Mouse (Mus musculus): ENCODE results near the gene Tmem86a.

The Tmem86a gene

GRCm38 (mm10) chr7:47073536-47074521, 23.4 kb downstream of the Tmem86a start:
- in situ Hi-C loops (cut with MboI, MseI): no loop called here

GRCm38 (mm10) chr7:47076193-47076592, 25.8 kb downstream of the Tmem86a start:
- in situ Hi-C loops (cut with MboI, MseI): no loop called here

GRCm38 (mm10) chr7:47076729-47077128, 26.3 kb downstream of the Tmem86a start:
- in situ Hi-C loops (cut with MboI, MseI): no loop called here

GRCm38 (mm10) chr7:47077451-47077850, 27.1 kb downstream of the Tmem86a start:
- in situ Hi-C loops (cut with MboI, MseI): no loop called here

DNA sequence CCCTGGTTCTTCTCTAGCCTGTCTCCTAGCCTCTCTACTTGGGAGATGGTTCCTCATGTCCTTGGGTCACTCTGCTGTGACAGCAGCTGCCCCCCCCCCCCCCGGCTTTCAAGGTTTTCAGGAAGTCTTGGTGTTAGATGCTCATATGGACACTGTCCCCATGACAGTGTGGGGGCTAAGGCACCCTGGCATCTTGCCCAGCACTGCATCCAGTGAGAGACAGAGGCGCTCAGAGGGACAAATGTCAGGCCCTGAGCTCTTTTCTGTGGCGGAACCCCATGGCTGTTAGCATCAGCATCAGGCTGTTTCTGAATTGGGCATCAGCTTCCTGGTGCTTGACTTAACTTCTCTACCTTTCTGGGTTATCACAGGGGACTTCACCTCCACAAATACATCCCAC, 30.5 kb downstream of the Tmem86a start:
- in situ Hi-C loops (cut with MboI, MseI): loop anchor here (5.0 kb wide), 1 partner anchor 56 kb away; no protein-coding TSS in a partner anchor

- in situ Hi-C loops (cut with MboI, MseI): loop anchor here (5.0 kb wide), 1 partner anchor 56 kb away; no protein-coding TSS in a partner anchor
Observed at GRCm38 (mm10) chr7:47081277-47081676, 30.9 kb downstream of the Tmem86a start.

- in situ Hi-C loops (cut with MboI, MseI): no loop called here
Observed at GRCm38 (mm10) chr7:47085075-47085474, 34.7 kb downstream of the Tmem86a start.

DNA sequence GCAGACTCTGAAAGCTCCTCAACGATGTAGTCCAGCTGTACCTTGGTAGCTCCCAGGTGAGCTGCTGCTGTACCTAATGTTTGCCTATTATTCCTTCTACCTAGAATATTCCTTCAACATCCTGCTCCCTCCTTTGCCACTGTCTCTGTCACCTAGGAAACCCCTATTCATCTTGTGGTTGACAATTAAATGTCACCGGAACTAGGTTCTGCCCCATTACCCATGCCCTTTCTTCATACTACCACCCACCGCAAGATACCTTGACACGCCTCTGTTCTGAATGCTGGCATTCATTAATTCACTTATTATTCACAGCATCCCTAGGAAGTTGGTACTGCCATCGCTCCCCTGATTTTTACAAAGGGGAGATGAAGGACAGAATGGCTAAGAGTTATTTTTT, 43.5 kb downstream of the Tmem86a start:
- in situ Hi-C loops (cut with MboI, MseI): no loop called here

DNA sequence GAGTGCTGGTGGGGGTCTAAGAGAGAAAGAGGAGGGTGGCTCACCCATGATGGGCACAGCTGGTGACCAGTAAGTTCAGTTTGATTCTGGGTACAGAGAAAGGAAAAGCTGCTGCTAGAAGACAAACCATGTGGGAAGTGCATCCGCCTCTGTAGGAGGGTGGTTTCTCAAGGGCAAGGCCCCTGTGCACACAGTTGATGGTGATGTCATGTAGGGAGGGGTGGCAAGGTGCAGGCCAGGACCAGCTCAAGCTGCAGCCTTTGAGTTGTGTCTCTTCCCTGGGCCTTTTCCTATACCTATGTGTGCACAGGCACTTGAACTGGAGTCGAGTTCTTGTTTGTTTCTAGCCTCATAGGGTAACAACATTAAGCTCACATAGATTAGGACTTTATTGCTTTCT, 44.6 kb downstream of the Tmem86a start:
- in situ Hi-C loops (cut with MboI, MseI): no loop called here

DNA sequence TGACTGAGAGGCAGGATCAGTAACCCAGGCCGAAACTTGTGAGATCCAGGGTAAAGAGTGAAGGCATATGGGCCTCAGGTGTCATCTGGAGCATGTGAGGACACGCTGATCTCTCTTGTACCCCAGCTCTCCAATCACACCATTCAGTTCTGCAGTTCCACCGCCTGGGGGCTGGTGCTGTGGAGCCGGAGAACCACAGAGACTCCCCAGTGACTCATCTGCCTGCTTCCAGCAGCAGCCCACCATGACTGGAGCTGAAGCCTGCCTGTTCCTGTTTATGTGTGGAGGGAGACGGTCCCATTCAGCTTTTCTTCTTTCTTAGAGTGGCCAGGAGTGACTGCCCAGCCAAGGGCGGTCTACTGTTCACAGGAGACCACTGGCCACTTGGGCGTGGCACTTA, 47.6 kb downstream of the Tmem86a start:
- in situ Hi-C loops (cut with MboI, MseI): no loop called here

- in situ Hi-C loops (cut with MboI, MseI): no loop called here
Observed at GRCm38 (mm10) chr7:47099306-47099705, 48.9 kb downstream of the Tmem86a start.

- in situ Hi-C loops (cut with MboI, MseI): loop anchor here (5.0 kb wide), 1 partner anchor 78 kb away; no protein-coding TSS in a partner anchor
Observed at GRCm38 (mm10) chr7:47100615-47101014, 50.2 kb downstream of the Tmem86a start.

DNA sequence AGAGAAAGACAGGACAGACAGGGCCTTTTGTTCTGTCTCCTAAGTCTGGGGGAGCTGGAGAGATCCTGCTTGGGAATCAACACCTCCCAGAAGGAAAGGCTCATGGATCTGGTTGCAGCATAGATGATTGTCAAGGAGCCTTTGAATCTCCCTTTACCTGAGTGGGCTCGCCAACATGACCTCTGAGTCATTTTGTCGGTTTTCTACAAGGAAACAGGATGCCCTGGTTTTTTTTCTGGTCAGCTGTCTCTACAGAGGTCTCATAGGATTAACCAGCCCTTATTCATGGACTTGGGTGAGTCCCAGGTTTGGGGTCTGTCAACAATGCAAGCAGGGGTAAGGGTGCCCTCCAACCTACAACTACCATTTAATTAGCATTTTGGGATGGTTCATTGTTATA, 52.6 kb downstream of the Tmem86a start:
- in situ Hi-C loops (cut with MboI, MseI): loop anchor here (5.0 kb wide), 1 partner anchor 81 kb away; no protein-coding TSS in a partner anchor

- in situ Hi-C loops (cut with MboI, MseI): loop anchor here (5.0 kb wide), 1 partner anchor 82 kb away; no protein-coding TSS in a partner anchor
Observed at GRCm38 (mm10) chr7:47103671-47104414, 53.4 kb downstream of the Tmem86a start.

Data from T-helper 1 cell (primary cell).